Mouse (Mus musculus) frontal cortex, postnatal 10 days (tissue): ENCODE measurements at regions not wholly inside any gene's neighbourhood (a gene's known extent, or its start where the extent isn't known, plus 50 kb on each side); places are given as distances from the start of the nearest gene placed in this dataset.

ENCODE experiments used
- DNase-seq, 2 experiments: peaks; one replicate each; pipeline ENCODE4 v3.0.0; 2022; ENCODE audit warnings: low spot score in 2 of 2, mixed read lengths in 1 of 2

- DNase-seq = no peak
These were observed 137.5 kb downstream of the Tle3 start for GRCm38 (mm10) chr9:61509591-61510191.

- no peak for DNase-seq
These were observed 136.9 kb downstream of the Tle3 start for GRCm38 (mm10) chr9:61509091-61509490.

- no peak for DNase-seq
These were observed 128.7 kb downstream of the Tle3 start for GRCm38 (mm10) chr9:61500851-61501250.

- DNase-seq = no peak
These were observed 120.7 kb downstream of the Tle3 start for GRCm38 (mm10) chr9:61492896-61493295.

- DNase-seq = no peak
These were observed 119.1 kb downstream of the Tle3 start for GRCm38 (mm10) chr9:61491131-61491712.

GRCm38 (mm10) chr9:61489983-61490382 is 117.8 kb downstream of the Tle3 start:
- no peak for DNase-seq

GRCm38 (mm10) chr9:61489147-61489546 is 117.0 kb downstream of the Tle3 start:
- DNase-seq = no peak

- no peak for DNase-seq
These were observed 115.7 kb downstream of the Tle3 start for GRCm38 (mm10) chr9:61487824-61488223.

- no peak for DNase-seq
These were observed 115.0 kb downstream of the Tle3 start for GRCm38 (mm10) chr9:61487146-61487545.

- no peak for DNase-seq
These were observed 112.2 kb downstream of the Tle3 start for GRCm38 (mm10) chr9:61484391-61484790.

- no peak for DNase-seq
These were observed 107.5 kb downstream of the Tle3 start for GRCm38 (mm10) chr9:61479626-61480025.

GRCm38 (mm10) chr9:61478862-61479261 is 106.7 kb downstream of the Tle3 start:
- DNase-seq = no peak

- no peak for DNase-seq
These were observed 104.2 kb downstream of the Tle3 start for GRCm38 (mm10) chr9:61476351-61476750.

GRCm38 (mm10) chr9:61470815-61471505 is 98.8 kb downstream of the Tle3 start:
- no peak for DNase-seq

- DNase-seq = no peak
These were observed 96.8 kb downstream of the Tle3 start for GRCm38 (mm10) chr9:61468897-61469509.

GRCm38 (mm10) chr9:61468368-61468848 is 96.2 kb downstream of the Tle3 start:
- no peak for DNase-seq
